Mouse (Mus musculus) adipocyte (in vitro differentiated cells): ENCODE measurements at regions not wholly inside any gene's neighbourhood (a gene's known extent, or its start where the extent isn't known, plus 50 kb on each side); places are given as distances from the start of the nearest gene placed in this dataset.
"Not testable (repeated sequence)": the region's sequence is repeated elsewhere in the genome, so short reads cannot be mapped to it uniquely, and the experiment has no call there.

Experiments used
- DNase-seq: peaks from one replicate; pipeline ENCODE4 v3.0.0-alpha.2; 2016; ENCODE audit warnings: low spot score

GRCm38 (mm10) chr14:53427636-53428035 is 826.3 kb downstream of the Dad1 start:
- not testable (repeated sequence) for DNase-seq

GRCm38 (mm10) chr14:53416955-53417354 is 836.9 kb downstream of the Dad1 start:
- not testable (repeated sequence) for DNase-seq

- DNase-seq: not testable (repeated sequence)
Measured at GRCm38 (mm10) chr14:53407500-53408227, 846.2 kb downstream of the Dad1 start.

GRCm38 (mm10) chr14:53390307-53390706 is 863.6 kb downstream of the Dad1 start:
- not testable (repeated sequence) for DNase-seq

- not testable (repeated sequence) for DNase-seq
Measured at GRCm38 (mm10) chr14:53374591-53374990, 879.0 kb upstream of the Olfr1507 start.

GRCm38 (mm10) chr14:53373777-53374468 is 878.4 kb upstream of the Olfr1507 start:
- not testable (repeated sequence) for DNase-seq

GRCm38 (mm10) chr14:53369776-53370175 is 874.2 kb upstream of the Olfr1507 start:
- no peak for DNase-seq

GRCm38 (mm10) chr14:53367420-53367819 is 871.9 kb upstream of the Olfr1507 start:
- not testable (repeated sequence) for DNase-seq

GRCm38 (mm10) chr14:53363995-53364394 is 868.4 kb upstream of the Olfr1507 start:
- not testable (repeated sequence) for DNase-seq

GRCm38 (mm10) chr14:53362054-53362453 is 866.5 kb upstream of the Olfr1507 start:
- not testable (repeated sequence) for DNase-seq

GRCm38 (mm10) chr14:53357498-53357897 is 861.9 kb upstream of the Olfr1507 start:
- DNase-seq: not testable (repeated sequence)

- DNase-seq: not testable (repeated sequence)
Measured at GRCm38 (mm10) chr14:53356783-53357182, 861.2 kb upstream of the Olfr1507 start.

GRCm38 (mm10) chr14:53351457-53351856 is 855.9 kb upstream of the Olfr1507 start:
- DNase-seq: not testable (repeated sequence)

- DNase-seq: not testable (repeated sequence)
Measured at GRCm38 (mm10) chr14:53350780-53351179, 855.2 kb upstream of the Olfr1507 start.

- not testable (repeated sequence) for DNase-seq
Measured at GRCm38 (mm10) chr14:53349111-53349510, 853.6 kb upstream of the Olfr1507 start.

- DNase-seq: not testable (repeated sequence)
Measured at GRCm38 (mm10) chr14:53345568-53345967, 850.0 kb upstream of the Olfr1507 start.

- not testable (repeated sequence) for DNase-seq
Measured at GRCm38 (mm10) chr14:53343849-53344248, 848.3 kb upstream of the Olfr1507 start.

GRCm38 (mm10) chr14:53339167-53339566 is 843.6 kb upstream of the Olfr1507 start:
- not testable (repeated sequence) for DNase-seq

- DNase-seq: not testable (repeated sequence)
Measured at GRCm38 (mm10) chr14:53337446-53337845, 841.9 kb upstream of the Olfr1507 start.

- DNase-seq: not testable (repeated sequence)
Measured at GRCm38 (mm10) chr14:53336705-53337104, 841.2 kb upstream of the Olfr1507 start.

GRCm38 (mm10) chr14:53334451-53334850 is 838.9 kb upstream of the Olfr1507 start:
- not testable (repeated sequence) for DNase-seq

- DNase-seq: not testable (repeated sequence)
Measured at GRCm38 (mm10) chr14:53331153-53331552, 835.6 kb upstream of the Olfr1507 start.

GRCm38 (mm10) chr14:53324367-53324766 is 828.8 kb upstream of the Olfr1507 start:
- DNase-seq: not testable (repeated sequence)
